9 mouse cellular contexts compared by ENCODE assay signal in the genomic region with DNA sequence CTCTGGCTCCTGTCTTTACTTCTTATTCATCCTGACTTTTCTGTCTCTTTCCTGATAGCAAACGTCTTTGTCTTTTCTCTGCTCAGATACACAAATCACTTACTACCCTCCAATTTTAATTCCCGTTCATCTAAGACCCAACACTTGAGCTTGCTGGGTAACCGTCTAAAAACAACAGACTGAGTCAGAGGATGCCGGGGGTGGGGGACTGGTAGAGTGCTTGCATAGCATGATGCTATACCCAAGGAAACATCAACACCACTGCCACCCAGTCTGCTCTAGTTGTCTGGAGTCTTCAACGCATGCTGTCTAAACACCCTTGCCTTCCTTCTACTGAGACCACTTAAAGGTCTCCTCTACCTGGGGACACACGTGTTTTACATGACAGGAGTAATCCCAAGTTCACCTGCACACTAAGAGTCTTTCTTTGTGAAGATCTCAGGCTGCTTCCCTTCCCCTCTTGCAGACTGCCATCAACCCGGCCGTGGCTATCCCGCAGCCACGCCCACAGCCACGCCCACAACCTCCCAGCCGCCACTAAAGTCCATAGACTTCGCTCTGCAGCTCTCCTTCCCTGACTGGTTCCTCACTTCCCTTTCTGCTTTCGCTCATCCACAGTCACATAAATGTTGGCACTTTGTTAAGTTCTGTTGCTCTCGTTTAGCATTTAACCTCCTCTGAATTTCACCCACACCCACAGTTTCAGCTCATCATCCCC. TPM values are rescaled to one million over a fixed set of nuclear protein-coding genes. Genes with fewer than 3 reads are reported as not detected.
DNase-seq lines count a peak whose midpoint lies in the region; ATAC-seq and TF ChIP-seq lines count a peak whose summit lies in the region.
"Had no signal": no experiment of that assay in that cellular context is flagged by ENCODE, and none has a peak within 500 bp of the region (broad histone marks: within the 10 kb centered on the region; RNA-seq: fewer than 3 reads in every experiment).

No protein-coding gene starts in this region.

- no peak overlapping the region for H3K9ac ChIP-seq in intestine, embryonic 15.5 days
- H3K9ac ChIP-seq in liver, embryonic 15.5 days: no peak overlapping the region

- H3K4me2 ChIP-seq in intestine, embryonic 15.5 days (replicated peaks): peak overlapping the region; percentile 58
- H3K4me2 ChIP-seq in liver, embryonic 15.5 days: peak overlapping the region; percentile 24; the same call in 1 of the 2 replicates

- no peaks in the 10 kb centered on the region for H3K9me3 ChIP-seq in intestine, embryonic 15.5 days
- no peaks in the 10 kb centered on the region for H3K9me3 ChIP-seq in liver, embryonic 15.5 days (replicated peaks)

- TF ChIP-seq POLR2A in thymus, adult 2 months (IDR thresholded peaks at IDR 0.05; ENCODE audit: control insufficient read depth, extremely low read depth, insufficient read depth, low read length, poor library complexity): no peak

- peak overlapping the region; percentile 14; the same call in 1 of the 2 replicates for H3K4me3 ChIP-seq in intestine, embryonic 15.5 days (replicated peaks)
- H3K4me3 ChIP-seq in liver, embryonic 15.5 days (replicated peaks): no peak overlapping the region
- H3K4me3 ChIP-seq in thymus, adult 2 months (ENCODE audit: control insufficient read depth, insufficient read depth, low read length): no peak overlapping the region
- H3K4me3 ChIP-seq: myocyte had no signal

- 10% methylated on average over 15 of the region's 15 CpGs for WGBS in intestine, embryonic 15.5 days
- 8% methylated on average over 15 of the region's 15 CpGs for WGBS in liver, embryonic 15.5 days (ENCODE audit: insufficient replicate concordance)
- WGBS in thymus, adult 2 months: 15% methylated on average over 15 of the region's 15 CpGs

- no peak for TF ChIP-seq CTCF in thymus, adult 2 months (IDR thresholded peaks at IDR 0.05; ENCODE audit: borderline replicate concordance, control insufficient read depth, extremely low read depth, insufficient read depth, low read length, poor library complexity)

- H3K27ac ChIP-seq in intestine, embryonic 15.5 days: no peak overlapping the region
- no peak overlapping the region for H3K27ac ChIP-seq in liver, embryonic 15.5 days (replicated peaks)
- H3K27ac ChIP-seq in thymus, adult 2 months (ENCODE audit: control insufficient read depth, insufficient read depth, low read length): no peak overlapping the region

- no peak for ATAC-seq in cerebellum, adult (ENCODE audit: insufficient number of reproducible peaks, low FRiP score, low TSS enrichment)
- peak; percentile 81 for ATAC-seq in intestine, embryonic 15.5 days
- no peak for ATAC-seq in liver, embryonic 15.5 days (ENCODE audit: insufficient read depth)

- peak; percentile 68 to 78 for DNase-seq in cerebellum, postnatal 10 days
- DNase-seq in c-Kit-positive CD71-positive TER-119-negative erythroid progenitor cells, embryonic 14.5 days (ENCODE audit: low read depth): peak; percentile 11
- DNase-seq in gastrocnemius, postnatal 4 days (ENCODE audit: low spot score in 2 of 2): peak; percentile 47 to 73
- DNase-seq in naive thymus-derived CD4-positive, alpha-beta T cell, adult 2 months (ENCODE audit: low read depth): peak; percentile 12
- peak; percentile 62 for DNase-seq in thymus, adult 2 months

- no peaks in the 10 kb centered on the region for H3K36me3 ChIP-seq in intestine, embryonic 15.5 days
- H3K36me3 ChIP-seq in liver, embryonic 15.5 days (replicated peaks): no peaks in the 10 kb centered on the region
- no peaks in the 10 kb centered on the region for H3K36me3 ChIP-seq in thymus, adult 2 months (ENCODE audit: control insufficient read depth, insufficient read depth, low read length)

- H3K27me3 ChIP-seq in intestine, embryonic 15.5 days (replicated peaks): no peaks in the 10 kb centered on the region
- peaks cover 21% of the 10 kb centered on the region for H3K27me3 ChIP-seq in liver, embryonic 15.5 days
- H3K27me3 ChIP-seq in thymus, adult 2 months (ENCODE audit: control insufficient read depth, insufficient read depth, low read length): no peaks in the 10 kb centered on the region

- H3K4me1 ChIP-seq in intestine, embryonic 15.5 days (replicated peaks): peaks cover 8% of the 10 kb centered on the region; the same call in 1 of the 2 replicates
- H3K4me1 ChIP-seq in liver, embryonic 15.5 days (replicated peaks): no peaks in the 10 kb centered on the region; the same call in 1 of the 2 replicates
- H3K4me1 ChIP-seq in thymus, adult 2 months (replicated peaks; ENCODE audit: control insufficient read depth, insufficient read depth, low read length): no peaks in the 10 kb centered on the region

RNA-seq across cellular contexts. Expression of a gene that starts 17.5 kb away (rescaled TPM):
- total RNA-seq in gastrocnemius, postnatal 4 days (2021): under 1 TPM; 0.17 to 0.23 TPM
- polyA plus RNA-seq in intestine, embryonic 15.5 days (2015; fragmentation: Nextera tagmentation; extraction: Ambion mirVana): 0.24 and 0.25 TPM in 2 replicates
- polyA plus RNA-seq in liver, embryonic 15.5 days (2015; fragmentation: Nextera tagmentation; extraction: Ambion mirVana): not detected in 2 replicates
- polyA plus RNA-seq in thymus, adult 2 months (2012; rRNA removed): 1.0 and 1.3 TPM in 2 replicates

Comparison
In these comparisons a context has a peak if more than half of its experiments do, and no peak if none do; other contexts are left out.
1. DNase-seq: peak in every context shown above with its lines; median percentile 73 in cerebellum, postnatal 10 days; 62 in thymus, adult 2 months; 60 in gastrocnemius, postnatal 4 days; 12 in naive thymus-derived CD4-positive, alpha-beta T cell, adult 2 months; 11 in c-Kit-positive CD71-positive TER-119-negative erythroid progenitor cells, embryonic 14.5 days.